Mouse (Mus musculus) brown adipose tissue, adult 24 weeks (tissue): ENCODE measurements around the gene Papola. TPM values are rescaled to one million over a fixed set of nuclear protein-coding genes. Genes with fewer than 3 reads are reported as not detected.

Experiments used
- H3K27ac ChIP-seq: fragments of 200-500 bp; replicated peaks from 2 replicates; pipeline ENCODE4 v1.5.1; 2012; ENCODE audit warnings: low read depth, mild to moderate bottlenecking, low read length
- H3K4me1 ChIP-seq: fragments of 200-500 bp; 2 replicates; pipeline ENCODE4 v1.6.1; 2012; ENCODE audit warnings: low read length, mixed read lengths; ENCODE audit not compliant: control insufficient read depth, insufficient read depth, insufficient read length
- H3K4me3 ChIP-seq: fragments of 200-500 bp; 2 replicates; pipeline ENCODE4 v1.5.1; 2012; ENCODE audit warnings: low read depth, mild to moderate bottlenecking, low read length, moderate library complexity; ENCODE audit not compliant: insufficient read depth
- polyA plus RNA-seq: library from polyadenylated mRNA; stranded (reverse); fragments of >200 nt; gene quantifications from 2 replicates; pipeline ENCODE4 v1.2.4, GENCODE M21; 2012; ENCODE audit not compliant: missing spikeins, insufficient read depth, insufficient read length

The Papola gene
- polyA plus RNA-seq: 80.7 and 86.2 TPM in 2 replicates

DNA sequence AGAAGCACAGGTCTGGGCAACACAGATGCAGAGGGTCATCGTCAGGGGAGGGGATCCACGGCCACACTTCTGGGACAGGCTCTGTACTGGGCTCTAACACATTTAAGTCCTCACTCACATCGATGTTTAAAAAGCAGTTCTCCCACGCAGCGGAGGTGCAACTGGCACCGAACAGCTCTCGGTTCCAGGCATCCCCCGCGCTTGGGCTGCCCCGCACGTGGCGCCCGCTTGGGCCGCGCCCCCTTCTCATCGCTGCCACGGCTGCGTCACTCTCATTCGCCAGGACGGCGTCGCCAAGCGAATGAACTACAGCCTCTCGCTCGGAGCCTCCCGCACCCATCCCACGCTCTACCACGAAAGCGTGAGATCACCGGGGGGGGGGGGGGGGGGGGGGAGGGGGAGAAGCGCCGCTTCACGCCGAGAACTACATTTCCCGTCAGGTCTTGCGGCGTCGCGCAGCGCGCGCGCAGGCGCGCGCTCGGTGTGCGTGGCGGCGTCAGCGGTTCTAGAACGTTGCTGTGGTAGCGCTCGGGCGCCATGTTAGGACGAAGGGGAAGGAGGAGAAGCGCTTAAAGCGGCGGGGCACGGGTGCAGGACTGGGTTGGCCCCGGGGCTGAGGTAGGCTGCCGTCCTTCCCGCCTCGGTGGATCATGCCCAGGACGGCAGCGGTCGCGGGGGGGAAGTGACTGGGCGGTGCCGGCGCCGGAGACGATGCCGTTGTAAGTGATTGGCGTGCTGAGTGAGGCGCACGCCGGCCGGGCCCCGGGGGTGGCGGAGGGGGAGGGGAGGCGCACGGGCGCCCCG lies at the start of gene Papola:
Papola (plus strand) TSS at position 499 of the 804 bp plus-strand sequence.
- Histone ChIP-seq H3K4me3 (peak within 1 kb of the TSS; percentile 98), H3K4me1 (peaks cover 7% of the 10 kb centered on the region)

DNA sequence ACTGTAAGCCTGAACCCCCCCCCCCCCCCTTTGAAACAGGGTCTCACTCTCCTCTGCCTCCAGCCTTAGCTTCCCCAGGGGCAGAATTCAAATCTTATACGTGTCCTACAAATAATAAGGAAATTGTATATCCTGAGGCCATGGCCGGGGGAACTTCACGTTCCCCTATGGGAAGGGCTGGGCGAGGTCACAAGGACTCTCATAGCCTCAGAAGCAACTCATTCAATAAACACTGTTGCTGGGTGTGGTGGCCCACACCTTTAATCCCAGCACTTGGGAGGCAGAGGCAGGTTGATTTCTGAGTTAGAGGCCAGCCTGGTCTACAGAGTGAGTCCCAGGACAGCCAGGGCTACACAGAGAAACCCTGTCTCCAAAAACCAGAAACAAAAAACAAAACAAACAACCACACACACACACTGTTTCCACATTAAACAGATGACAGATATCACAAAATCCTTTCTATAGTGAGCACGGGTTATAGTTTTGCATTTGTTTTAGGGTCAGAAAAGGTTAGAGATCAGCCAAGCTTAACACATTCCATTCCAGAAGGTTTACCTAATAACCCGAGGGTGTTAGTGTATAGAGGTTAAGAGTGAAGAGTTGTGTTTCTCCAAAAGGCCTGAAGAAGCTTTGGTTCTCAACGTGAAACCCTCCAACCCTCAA lies 49.1 kb upstream of the Papola start:
- H3K4me3 ChIP-seq: no peak overlapping the region
- H3K27ac ChIP-seq: no peak overlapping the region
- no peaks in the 10 kb centered on the region for H3K4me1 ChIP-seq

More for the DNA sequence above, at the start of gene Papola:
- H3K27ac ChIP-seq: peak within 1 kb of the TSS; percentile 99

DNA sequence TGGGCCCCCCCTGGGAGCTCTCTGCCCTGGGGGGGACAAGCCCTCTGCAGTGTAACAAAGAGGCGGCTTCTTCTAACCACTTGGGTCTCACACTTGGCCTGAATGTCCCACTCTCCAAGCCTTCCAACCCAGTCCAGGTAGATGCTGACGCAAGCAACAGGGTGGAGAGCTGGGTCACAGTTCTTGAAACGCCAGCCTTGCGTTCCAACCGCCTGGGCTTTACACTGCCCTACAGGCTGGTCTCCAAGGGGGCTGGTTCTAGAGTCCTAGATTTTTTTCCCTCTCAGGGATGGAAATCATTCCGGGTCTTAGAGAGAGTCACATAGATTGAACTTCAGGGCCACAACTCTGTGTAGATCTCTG lies 48.6 kb upstream of the Papola start:
- Histone ChIP-seq H3K27ac (no peak overlapping the region), H3K4me3 (no peak overlapping the region), H3K4me1 (no peaks in the 10 kb centered on the region)

- no peak overlapping the region for H3K4me3 ChIP-seq
Observed at GRCm38 (mm10) chr12:105738316-105739096, 46.0 kb upstream of the Papola start.

GRCm38 (mm10) chr12:105739656-105740055 lies 44.8 kb upstream of the Papola start:
- Histone ChIP-seq H3K4me1 (no peaks in the 10 kb centered on the region), H3K27ac (no peak overlapping the region), H3K4me3 (no peak overlapping the region)

More at GRCm38 (mm10) chr12:105738316-105739096, 46.0 kb upstream of the Papola start:
- Histone ChIP-seq H3K27ac (no peak overlapping the region), H3K4me1 (no peaks in the 10 kb centered on the region)

DNA sequence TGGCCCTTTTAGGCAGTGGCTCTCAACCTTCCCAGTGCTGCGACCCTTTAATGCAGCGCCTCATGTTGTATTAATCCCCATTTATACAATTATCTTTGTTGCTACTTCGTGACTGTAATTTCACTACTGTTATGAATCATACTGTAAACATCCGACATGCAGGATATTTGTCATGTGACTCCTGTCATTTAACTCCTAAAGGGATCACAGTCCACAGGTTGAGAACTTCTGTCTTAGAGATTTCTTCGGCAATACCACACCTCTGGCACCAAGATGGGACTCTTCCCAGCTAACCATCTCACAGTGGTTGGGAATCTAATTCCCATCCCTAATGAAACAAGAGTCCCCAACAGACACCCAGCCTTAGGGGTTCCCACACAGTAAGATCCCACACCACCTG lies 36.4 kb upstream of the Papola start:
- no peak overlapping the region for H3K27ac ChIP-seq
- H3K4me1 ChIP-seq: no peaks in the 10 kb centered on the region
- no peak overlapping the region for H3K4me3 ChIP-seq

DNA sequence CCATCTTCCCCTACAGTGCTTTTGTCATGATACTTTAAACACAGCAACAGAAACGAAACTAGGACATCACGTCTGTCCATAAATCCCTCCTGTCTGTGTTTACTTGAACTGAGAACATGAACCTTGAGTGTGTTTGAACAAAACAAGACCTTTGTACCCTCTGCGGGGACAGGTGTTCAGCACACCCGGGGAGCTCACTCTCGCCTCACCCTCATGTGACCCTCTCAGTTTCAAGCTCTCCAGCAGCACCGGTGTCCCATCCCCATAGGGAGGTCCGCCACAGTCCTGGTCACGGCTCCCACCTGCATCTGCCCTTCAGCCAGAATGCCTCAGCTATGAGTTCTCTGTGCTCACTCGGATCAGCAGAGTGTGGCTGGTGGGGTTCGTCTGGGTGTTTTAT lies 30.7 kb upstream of the Papola start:
- Histone ChIP-seq H3K27ac (no peak overlapping the region), H3K4me1 (no peaks in the 10 kb centered on the region; the same call in 1 of the 2 replicates), H3K4me3 (no peak overlapping the region)

DNA sequence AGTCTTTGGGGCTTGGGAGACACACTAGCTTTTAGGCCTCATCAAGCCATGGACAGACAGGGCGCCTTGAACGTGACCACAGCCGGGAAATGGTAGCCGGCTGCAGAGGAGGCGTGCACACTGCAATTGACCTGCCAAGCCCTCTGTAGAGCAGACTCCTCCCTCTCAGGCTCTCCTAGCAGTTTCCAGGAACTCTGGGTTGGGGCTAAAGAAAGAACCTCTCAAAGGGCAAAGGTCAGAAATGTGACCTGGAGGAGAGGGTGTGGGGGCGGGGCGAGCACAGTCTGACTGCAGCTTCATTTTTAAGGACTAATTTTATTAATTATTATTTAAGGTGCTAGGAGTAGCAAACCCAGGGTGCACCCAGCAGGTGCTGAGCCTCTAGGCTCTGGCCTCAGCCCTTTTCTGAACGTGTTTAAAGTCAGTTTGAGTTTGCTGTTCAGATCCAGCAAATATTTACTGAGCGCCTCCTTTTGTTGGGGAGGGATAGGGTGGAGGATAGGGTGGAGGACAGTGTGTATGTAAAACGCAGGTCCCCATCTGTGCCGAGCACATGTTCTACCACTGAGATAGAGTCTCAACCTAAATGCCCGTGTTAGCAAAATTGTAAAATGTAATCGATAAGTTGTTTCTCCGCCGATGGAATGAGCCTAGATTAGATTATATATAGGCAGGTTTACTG lies 26.5 kb upstream of the Papola start:
- Histone ChIP-seq H3K4me1 (no peaks in the 10 kb centered on the region; the same call in 1 of the 2 replicates), H3K27ac (no peak overlapping the region), H3K4me3 (no peak overlapping the region)

- Histone ChIP-seq H3K4me3 (no peak overlapping the region), H3K4me1 (no peaks in the 10 kb centered on the region; the same call in 1 of the 2 replicates), H3K27ac (no peak overlapping the region)
Observed at GRCm38 (mm10) chr12:105758911-105759310, 25.6 kb upstream of the Papola start.

DNA sequence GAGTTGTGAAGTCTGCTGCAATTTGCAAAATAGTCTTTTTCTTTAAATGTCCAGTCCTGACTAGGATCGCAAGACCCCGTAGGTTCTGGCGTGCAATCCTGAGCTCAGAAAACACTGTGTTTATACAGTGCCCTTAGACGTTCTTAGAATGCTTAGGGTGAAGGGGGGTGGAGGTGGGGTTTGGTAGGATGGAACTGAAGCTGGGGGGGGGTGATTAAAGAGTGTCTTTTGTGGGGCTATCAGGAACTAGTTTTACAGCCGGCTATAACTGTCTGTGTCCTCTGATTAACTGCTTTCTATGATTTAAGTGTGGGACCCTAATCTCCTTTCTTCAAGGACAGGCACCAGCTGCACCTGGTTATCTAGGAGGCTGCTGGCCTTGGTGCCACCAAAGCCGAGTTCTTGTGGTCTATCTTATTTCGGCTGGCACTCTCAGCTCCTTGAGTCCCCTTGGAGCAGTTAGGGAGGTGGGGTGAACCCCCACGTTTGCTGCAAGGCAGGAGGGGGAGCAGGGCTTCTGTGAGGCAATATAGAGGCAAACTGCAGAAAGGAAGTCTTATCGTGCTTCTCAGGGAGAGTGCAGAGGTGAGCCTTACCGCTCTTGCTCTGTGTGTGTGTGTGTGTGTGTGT lies 24.5 kb upstream of the Papola start:
- no peaks in the 10 kb centered on the region; the same call in 1 of the 2 replicates for H3K4me1 ChIP-seq
- no peak overlapping the region for H3K4me3 ChIP-seq
- no peak overlapping the region for H3K27ac ChIP-seq

GRCm38 (mm10) chr12:105761171-105761570 lies 23.3 kb upstream of the Papola start:
- Histone ChIP-seq H3K4me3 (no peak overlapping the region), H3K4me1 (no peaks in the 10 kb centered on the region; the same call in 1 of the 2 replicates), H3K27ac (no peak overlapping the region)

DNA sequence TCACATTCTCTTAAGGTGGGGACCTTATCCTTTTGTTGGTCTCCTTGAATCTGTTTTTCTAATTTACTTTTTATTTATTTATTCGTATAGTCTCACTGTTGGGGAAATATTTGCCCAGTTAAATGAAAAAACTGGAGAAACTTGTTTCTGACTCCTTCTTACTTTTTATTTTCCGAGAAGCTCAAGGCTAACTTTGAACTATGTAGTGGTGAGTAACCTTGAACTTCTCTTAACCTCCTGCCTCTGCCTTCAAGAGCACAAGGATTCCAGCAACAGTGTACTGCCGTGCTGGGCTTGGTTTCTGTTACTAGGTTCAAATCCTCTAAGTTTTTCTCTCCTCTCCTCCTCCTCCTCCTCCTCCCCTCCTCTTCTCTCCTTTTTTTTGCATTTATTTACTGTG lies 22.9 kb upstream of the Papola start:
- H3K4me3 ChIP-seq: no peak overlapping the region
- no peaks in the 10 kb centered on the region; the same call in 1 of the 2 replicates for H3K4me1 ChIP-seq
- no peak overlapping the region for H3K27ac ChIP-seq

DNA sequence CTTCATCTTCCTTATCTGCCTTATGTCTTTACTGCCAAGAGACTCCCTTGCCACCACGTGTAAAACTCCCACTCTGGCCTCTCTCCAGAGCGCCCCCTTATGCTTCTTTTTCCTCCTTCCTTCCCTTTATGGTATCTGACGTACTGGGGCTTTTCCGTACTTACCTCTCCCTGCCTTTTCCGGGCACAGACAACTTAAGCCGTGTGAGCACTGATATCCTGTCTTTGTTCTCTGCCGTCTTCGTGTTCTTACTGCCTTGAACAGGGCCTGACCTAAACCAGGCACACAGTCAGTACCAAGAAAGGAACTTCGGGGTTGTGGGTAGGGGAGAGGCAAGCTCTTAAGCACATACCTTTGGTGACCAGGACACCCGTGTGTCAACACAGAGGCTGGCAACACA lies 14.8 kb upstream of the Papola start:
- peak overlapping the region; percentile 36; the same call in 1 of the 2 replicates for H3K27ac ChIP-seq
- no peak overlapping the region for H3K4me3 ChIP-seq
- H3K4me1 ChIP-seq: no peaks in the 10 kb centered on the region

DNA sequence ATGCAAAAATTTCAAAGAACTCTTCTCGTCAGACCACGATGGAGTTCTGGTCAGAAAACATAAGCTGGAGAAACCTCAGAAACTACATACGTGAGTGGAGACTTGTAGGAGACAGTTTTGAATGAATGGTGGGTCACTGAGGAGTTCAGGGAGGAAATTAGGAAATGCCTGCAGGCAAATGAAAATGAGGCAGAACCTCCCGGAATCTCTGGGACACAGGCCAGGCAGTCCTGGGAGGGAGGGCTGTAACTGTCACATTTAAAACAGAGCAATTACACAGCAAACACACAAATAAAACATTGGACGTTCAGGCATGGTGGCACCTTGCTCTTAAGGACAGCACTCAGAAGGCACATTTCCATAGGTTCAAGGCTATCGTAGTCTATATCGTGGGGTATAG lies 9.6 kb upstream of the Papola start:
- Histone ChIP-seq H3K4me1 (no peaks in the 10 kb centered on the region), H3K27ac (no peak overlapping the region), H3K4me3 (no peak overlapping the region)
